Mouse (Mus musculus): ENCODE measurements around the gene Gm2696.

Gm2696 gene

GRCm38 (mm10) chr10:77846961-77847360, 32.5 kb downstream of the Gm2696 start:
- no peak for DNase-seq (ENCODE audit: low read depth, low spot score)

GRCm38 (mm10) chr10:77847538-77847937, 33.1 kb downstream of the Gm2696 start:
- DNase-seq (ENCODE audit: low read depth, low spot score), result no peak

GRCm38 (mm10) chr10:77852559-77852958, 38.1 kb downstream of the Gm2696 start, which contains the start of gene Gm10318:
Gene Gm10318 (plus strand): TSS chr10:77852859.
- DNase-seq (ENCODE audit: low read depth, low spot score), result no peak

GRCm38 (mm10) chr10:77861675-77862074, 47.2 kb downstream of the Gm2696 start, which contains the start of gene Gm3285:
Gene Gm3285 (plus strand): TSS chr10:77861975.
- DNase-seq (ENCODE audit: low read depth, low spot score), result no peak

- peak; percentile 24 for DNase-seq (ENCODE audit: low read depth, low spot score)
Measured at GRCm38 (mm10) chr10:77864067-77864761, 49.7 kb downstream of the Gm2696 start.

GRCm38 (mm10) chr10:77864762-77865143, 50.3 kb downstream of the Gm2696 start:
- DNase-seq (ENCODE audit: low read depth, low spot score), result no peak

- no peak for DNase-seq (ENCODE audit: low read depth, low spot score)
Measured at GRCm38 (mm10) chr10:77867546-77867945, 53.1 kb downstream of the Gm2696 start.

- no peak for DNase-seq (ENCODE audit: low read depth, low spot score)
Measured at GRCm38 (mm10) chr10:77869651-77870050, 55.2 kb downstream of the Gm2696 start.

GRCm38 (mm10) chr10:77878985-77879384, 64.5 kb downstream of the Gm2696 start:
- DNase-seq (ENCODE audit: low read depth, low spot score), result no peak

- DNase-seq (ENCODE audit: low read depth, low spot score), result no peak
Measured at GRCm38 (mm10) chr10:77880305-77880704, 65.8 kb downstream of the Gm2696 start.

- no peak for DNase-seq (ENCODE audit: low read depth, low spot score)
Measured at GRCm38 (mm10) chr10:77882553-77882952, 68.1 kb downstream of the Gm2696 start.
